Mouse (Mus musculus) Patski (cell line): ENCODE data around the gene Scarb2. TPM values are rescaled to one million over a fixed set of nuclear protein-coding genes. Genes with fewer than 3 reads are reported as not detected.

Source experiments
- ATAC-seq: fragments of 100-300 bp; one replicate; pipeline ENCODE4 v1.8.0; 2021
- CTCF ChIA-PET: fragments of 350-600 bp; sonication (Branson Sonifier 250); formaldehyde crosslinking; loops from one replicate; lab custom pipeline; 2022; ENCODE audit warnings: inconsistent platforms; lab: Charles Lee
- POLR2A ChIA-PET: fragments of 350-600 bp; sonication (Branson Sonifier 250); formaldehyde crosslinking; loops from one replicate; lab custom pipeline; 2022; ENCODE audit warnings: antibody characterized with exemption, inconsistent platforms; lab: Charles Lee
- DNase-seq: peaks from one replicate; pipeline ENCODE4 v3.0.0-alpha.2; 2011; ENCODE audit warnings: low read depth, low spot score
- H3K27me3 ChIP-seq: fragments of 371-371 bp; one replicate; pipeline ENCODE4 v1.5.1; 2021
- CTCF ChIP-seq: fragments of 100-300 bp; IDR thresholded peaks from one replicate; pipeline ENCODE4 v1.5.1; 2021
- in situ Hi-C: fragments of 300-500 bp; cut with MboI; formaldehyde crosslinking; loops from 3 replicates; pipeline ENCODE4 v1.11.1; 2018; ENCODE audit warnings: low pct_unique_long_range_greater_than_20kb, mixed read lengths
- polyA plus RNA-seq: library from polyadenylated mRNA; unstranded; gene quantifications from one replicate; pipeline ENCODE4 v1.2.3, GENCODE M21; 2021

The Scarb2 gene
- polyA plus RNA-seq, 1 experiment from 2014 or later: 43.1 TPM

GRCm38 (mm10) chr5:92446736-92447135, 59.9 kb downstream of the Scarb2 start:
- no peak for TF ChIP-seq CTCF
- H3K27me3 ChIP-seq: no peaks in the 10 kb centered on the region
- ATAC-seq (no peak), DNase-seq (no peak)
- in situ Hi-C loops: no loop called here
- ChIA-PET CTCF (no interaction called here), POLR2A (no interaction called here)

DNA sequence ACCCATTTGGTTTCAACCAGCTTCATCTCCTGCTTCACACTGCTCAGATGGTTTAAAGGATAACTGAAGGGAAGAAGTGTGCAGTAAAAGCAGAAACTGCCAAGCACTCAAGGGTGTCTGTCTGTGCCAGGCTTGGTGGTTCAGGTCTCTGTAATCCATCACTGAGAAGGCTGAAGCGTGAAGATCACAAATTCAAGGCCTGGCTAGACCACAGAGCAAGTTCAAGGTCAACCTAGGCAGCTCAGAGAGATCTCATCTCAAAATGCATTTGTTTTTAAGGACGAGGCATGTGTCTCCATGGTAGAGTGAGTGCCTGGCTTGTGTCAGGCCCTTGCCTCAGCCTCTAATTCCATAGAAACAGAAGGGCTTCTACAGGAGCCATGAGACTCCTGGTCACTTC, 61.6 kb downstream of the Scarb2 start:
- POLR2A ChIA-PET: no interaction called here
- in situ Hi-C loops: no loop called here
- ATAC-seq: no peak

GRCm38 (mm10) chr5:92442914-92443313, 63.7 kb downstream of the Scarb2 start:
- ChIA-PET CTCF (interaction anchor here (1.3 to 2.1 kb wide), 2 partner anchors 7 to 19 kb away, joined by 3 to 5 read pairs; no protein-coding TSS in a partner anchor), POLR2A (no interaction called here)
- in situ Hi-C loops: no loop called here
- DNase-seq (no peak), ATAC-seq (no peak)
- H3K27me3 ChIP-seq: no peaks in the 10 kb centered on the region
- no peak for TF ChIP-seq CTCF

More for the DNA sequence above, 61.6 kb downstream of the Scarb2 start:
- TF ChIP-seq CTCF: no peak
- no peaks in the 10 kb centered on the region for H3K27me3 ChIP-seq
- CTCF ChIA-PET: no interaction called here
- no peak for DNase-seq

- POLR2A ChIA-PET: no interaction called here
- no peak for TF ChIP-seq CTCF
- DNase-seq (no peak), ATAC-seq (no peak)
- no peaks in the 10 kb centered on the region for H3K27me3 ChIP-seq
- CTCF ChIA-PET: interaction anchor here (1.5 kb wide), 1 partner anchor 10 kb away, joined by 6 read pairs; no protein-coding TSS in a partner anchor
- in situ Hi-C loops: no loop called here
Measured at GRCm38 (mm10) chr5:92441494-92441893, 65.1 kb downstream of the Scarb2 start.

DNA sequence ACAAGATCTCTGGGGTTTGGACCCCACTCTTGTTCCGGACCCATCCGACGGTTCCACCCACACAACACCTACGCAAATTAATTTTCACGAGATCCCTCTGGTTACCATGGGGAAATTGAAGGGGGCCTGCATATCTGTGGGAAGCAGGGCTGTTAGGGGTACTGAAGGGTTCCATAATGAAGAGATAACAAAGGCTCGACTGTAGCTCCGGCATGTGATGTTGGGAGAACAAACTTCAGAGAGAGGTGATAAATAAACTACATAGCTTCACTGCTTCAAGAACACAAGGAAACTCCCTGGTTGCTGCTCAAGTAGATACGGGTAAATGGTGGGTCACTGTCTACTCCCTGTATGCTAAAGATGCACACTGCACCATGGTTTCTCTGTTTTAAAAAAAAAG, 68.1 kb downstream of the Scarb2 start:
- ATAC-seq (no peak), DNase-seq (no peak)
- ChIA-PET CTCF (no interaction called here), POLR2A (no interaction called here)
- in situ Hi-C loops: no loop called here
- TF ChIP-seq CTCF: no peak
- no peaks in the 10 kb centered on the region for H3K27me3 ChIP-seq

GRCm38 (mm10) chr5:92435025-92435584, 71.5 kb downstream of the Scarb2 start, which contains the start of gene Nup54:
Nup54 (minus strand) TSS chr5:92435219.
- ChIA-PET POLR2A (no interaction called here), CTCF (no interaction called here)
- in situ Hi-C loops: no loop called here
- ATAC-seq (peak; percentile 97), DNase-seq (peak; percentile 87)
- H3K27me3 ChIP-seq: no peaks in the 10 kb centered on the region
- TF ChIP-seq CTCF: no peak

DNA sequence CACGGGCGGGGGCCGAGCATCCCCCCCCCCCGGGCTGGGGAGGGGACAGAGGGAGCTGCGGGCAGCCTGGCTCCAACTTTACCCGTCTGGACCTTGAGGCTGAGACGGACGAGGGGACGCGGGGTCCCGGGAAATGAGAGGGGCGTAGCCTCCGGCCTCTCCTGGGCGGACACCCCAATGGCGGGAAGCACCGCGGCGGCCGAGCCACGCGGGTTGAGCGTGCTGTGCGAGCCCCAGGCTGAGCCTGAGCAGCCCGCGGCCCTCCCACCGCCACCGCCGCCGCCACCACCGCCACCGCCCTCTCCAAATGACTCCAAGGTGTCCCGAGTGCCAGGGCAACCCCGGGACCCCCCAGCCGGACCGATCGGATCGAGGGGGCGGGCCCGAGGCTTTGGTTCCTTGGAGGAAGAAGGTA, 72.1 kb downstream of the Scarb2 start:
- DNase-seq: no peak
- no peak for TF ChIP-seq CTCF
- ATAC-seq: peak; percentile 46
- H3K27me3 ChIP-seq: no peaks in the 10 kb centered on the region
- in situ Hi-C loops: no loop called here
- ChIA-PET POLR2A (no interaction called here), CTCF (no interaction called here)

GRCm38 (mm10) chr5:92434070-92434469, 72.6 kb downstream of the Scarb2 start:
- in situ Hi-C loops: no loop called here
- TF ChIP-seq CTCF: no peak
- no peak for ATAC-seq
- ChIA-PET POLR2A (no interaction called here), CTCF (no interaction called here)
- DNase-seq: no peak
- H3K27me3 ChIP-seq: no peaks in the 10 kb centered on the region

- ChIA-PET POLR2A (interaction anchor here (0.6 to 0.9 kb wide), 2 partner anchors 16 to 415 kb away, joined by 3 read pairs; no protein-coding TSS in a partner anchor), CTCF (interaction anchor here (1.6 kb wide), 1 partner anchor 19 kb away, joined by 3 read pairs; no protein-coding TSS in a partner anchor)
- ATAC-seq: no peak
Measured at GRCm38 (mm10) chr5:92431611-92432010, 75.0 kb downstream of the Scarb2 start.

DNA sequence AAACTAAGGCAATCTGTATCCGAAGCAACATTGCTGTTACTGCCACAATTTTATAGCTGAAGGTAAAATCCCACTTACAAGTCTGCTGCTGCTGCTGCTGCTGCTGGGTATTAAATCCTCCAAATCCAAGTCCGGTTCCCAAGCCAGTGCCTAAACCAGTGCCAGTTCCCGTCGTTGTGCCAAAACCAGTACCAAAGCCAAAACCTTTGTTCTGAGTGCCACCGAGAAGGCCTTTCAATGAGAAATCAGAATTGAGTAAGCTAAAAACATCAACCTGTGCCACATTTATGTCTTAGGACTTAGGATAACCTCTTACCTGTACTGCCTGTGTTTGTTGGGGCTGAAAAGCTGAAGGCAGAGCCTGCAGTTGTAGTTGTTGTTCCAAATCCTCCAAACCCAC, 75.9 kb downstream of the Scarb2 start:
- in situ Hi-C loops: no loop called here
- no peak for ATAC-seq
- ChIA-PET CTCF (interaction anchor here (1.6 kb wide), 1 partner anchor 20 kb away, joined by 3 read pairs; no protein-coding TSS in a partner anchor), POLR2A (no interaction called here)
- no peak for DNase-seq
- no peaks in the 10 kb centered on the region for H3K27me3 ChIP-seq
- no peak for TF ChIP-seq CTCF

More at GRCm38 (mm10) chr5:92431611-92432010, 75.0 kb downstream of the Scarb2 start:
- H3K27me3 ChIP-seq: no peaks in the 10 kb centered on the region
- no peak for DNase-seq
- TF ChIP-seq CTCF: no peak
- in situ Hi-C loops: no loop called here

- TF ChIP-seq CTCF: no peak
- CTCF ChIA-PET: interaction anchor here (0.7 to 1.8 kb wide), 4 partner anchors 10 to 26 kb away, joined by 3 to 7 read pairs (median 6); no protein-coding TSS in a partner anchor
- in situ Hi-C loops: no loop called here
- POLR2A ChIA-PET: interaction anchor here (0.5 kb wide), 1 partner anchor 191 kb away, joined by 3 read pairs; no protein-coding TSS in a partner anchor
- DNase-seq (no peak), ATAC-seq (no peak)
- H3K27me3 ChIP-seq: no peaks in the 10 kb centered on the region
Measured at GRCm38 (mm10) chr5:92424126-92424525, 82.5 kb downstream of the Scarb2 start.
